Mouse (Mus musculus): Measurements from ENCODE around the gene Olfr69. TPM values are rescaled to one million over a fixed set of nuclear protein-coding genes. Genes with fewer than 3 reads are reported as not detected.
A peak's percentile ranks its signal among the peaks of the same experiment; 100 is the strongest.
"Not testable (repeated sequence)": the region's sequence is repeated elsewhere in the genome, so short reads cannot be mapped to it uniquely, and the experiment has no call there.

Olfr69 gene
- not detected in 2 replicates for polyA plus RNA-seq (2014; fragmentation: Nextera tagmentation; extraction: Ambion mirVana)

GRCm38 (mm10) chr7:103771494-103771893 lies at the start of gene Olfr69:
Olfr69 (minus strand) TSS chr7:103771594.
- ATAC-seq (ENCODE audit: insufficient read depth) = no peak
- Histone ChIP-seq H3K9ac (no peak within 1 kb of the TSS), H3K9me3 (ENCODE audit: low read depth, low read length) (no peaks in the 10 kb centered on the region), H3K27ac (ENCODE audit: low read depth) (no peak within 1 kb of the TSS), H3K4me1 (ENCODE audit: insufficient read depth) (no peaks in the 10 kb centered on the region), H3K4me2 (no peak within 1 kb of the TSS), H3K27me3 (ENCODE audit: insufficient read depth, low read length) (no peaks in the 10 kb centered on the region), H3K36me3 (ENCODE audit: insufficient read depth) (no peaks in the 10 kb centered on the region), H3K4me3 (ENCODE audit: low read depth, low read length) (no peak within 1 kb of the TSS)
- WGBS = 60% methylated on average over 2 of the region's 2 CpGs
- no peak for TF ChIP-seq CTCF (IDR thresholded peaks at IDR 0.05; ENCODE audit: low read depth)
- no peak for DNase-seq

GRCm38 (mm10) chr7:103815085-103815484 lies 43.7 kb upstream of the Olfr69 start:
- WGBS = 100% methylated on average over 1 of the region's 2 CpGs
- not testable (repeated sequence) for H3K27ac ChIP-seq (ENCODE audit: low read depth); ATAC-seq (ENCODE audit: insufficient read depth); H3K9ac ChIP-seq; DNase-seq; H3K36me3 ChIP-seq (ENCODE audit: insufficient read depth); H3K4me1 ChIP-seq (ENCODE audit: insufficient read depth); H3K9me3 ChIP-seq (ENCODE audit: low read depth, low read length); H3K27me3 ChIP-seq (ENCODE audit: insufficient read depth, low read length); H3K4me3 ChIP-seq (ENCODE audit: low read depth, low read length); H3K4me2 ChIP-seq

- Histone ChIP-seq H3K27ac (ENCODE audit: low read depth) (no peak within 1 kb of the TSS), H3K9me3 (ENCODE audit: low read depth, low read length) (no peaks in the 10 kb centered on the region), H3K4me3 (ENCODE audit: low read depth, low read length) (no peak within 1 kb of the TSS), H3K4me1 (ENCODE audit: insufficient read depth) (no peaks in the 10 kb centered on the region), H3K9ac (no peak within 1 kb of the TSS), H3K36me3 (ENCODE audit: insufficient read depth) (no peaks in the 10 kb centered on the region), H3K27me3 (ENCODE audit: insufficient read depth, low read length) (no peaks in the 10 kb centered on the region), H3K4me2 (no peak within 1 kb of the TSS)
- DNase-seq = no peak
- 67% methylated on average over 3 of the region's 3 CpGs for WGBS
- no peak for TF ChIP-seq CTCF (IDR thresholded peaks at IDR 0.05; ENCODE audit: low read depth)
- peak; percentile 62; the same call in 1 of the 2 replicates for ATAC-seq (ENCODE audit: insufficient read depth)
Observed at GRCm38 (mm10) chr7:103813766-103814165, 42.4 kb upstream of the Olfr69 start, which contains the start of gene Hbb-bt. Hbb-bt (minus strand) TSS chr7:103813996.

GRCm38 (mm10) chr7:103813152-103813551 lies 41.8 kb upstream of the Olfr69 start:
- not testable (repeated sequence) for H3K27me3 ChIP-seq (ENCODE audit: insufficient read depth, low read length); H3K9ac ChIP-seq; H3K9me3 ChIP-seq (ENCODE audit: low read depth, low read length); H3K4me1 ChIP-seq (ENCODE audit: insufficient read depth); H3K4me2 ChIP-seq; H3K36me3 ChIP-seq (ENCODE audit: insufficient read depth); H3K27ac ChIP-seq (ENCODE audit: low read depth); H3K4me3 ChIP-seq (ENCODE audit: low read depth, low read length); ATAC-seq (ENCODE audit: insufficient read depth); DNase-seq
- no CpG with 5 or more reads among the region's 3 CpGs for WGBS

- WGBS = 46% methylated on average over 1 of the region's 1 CpGs
- H3K4me2 ChIP-seq = no peak overlapping the region
Observed at GRCm38 (mm10) chr7:103812174-103812573, 40.8 kb upstream of the Olfr69 start.

GRCm38 (mm10) chr7:103811223-103811845 lies 39.9 kb upstream of the Olfr69 start:
- no peaks in the 10 kb centered on the region for H3K27me3 ChIP-seq (ENCODE audit: insufficient read depth, low read length)
- no peak overlapping the region for H3K9ac ChIP-seq
- no peak overlapping the region for H3K27ac ChIP-seq (ENCODE audit: low read depth)
- H3K4me1 ChIP-seq (ENCODE audit: insufficient read depth) = no peaks in the 10 kb centered on the region
- no peaks in the 10 kb centered on the region for H3K36me3 ChIP-seq (ENCODE audit: insufficient read depth)
- no peak for ATAC-seq (ENCODE audit: insufficient read depth)
- TF ChIP-seq CTCF (IDR thresholded peaks at IDR 0.05; ENCODE audit: low read depth) = no peak
- DNase-seq = no peak
- no peak overlapping the region for H3K4me3 ChIP-seq (ENCODE audit: low read depth, low read length)
- no peak overlapping the region for H3K4me2 ChIP-seq
- no peaks in the 10 kb centered on the region for H3K9me3 ChIP-seq (ENCODE audit: low read depth, low read length)
- 80% methylated on average over 1 of the region's 1 CpGs for WGBS

More at GRCm38 (mm10) chr7:103812174-103812573, 40.8 kb upstream of the Olfr69 start:
- Histone ChIP-seq H3K27ac (ENCODE audit: low read depth) (no peak overlapping the region; the same call in 1 of the 2 replicates), H3K9ac (no peak overlapping the region), H3K36me3 (ENCODE audit: insufficient read depth) (no peaks in the 10 kb centered on the region), H3K4me1 (ENCODE audit: insufficient read depth) (no peaks in the 10 kb centered on the region), H3K27me3 (ENCODE audit: insufficient read depth, low read length) (no peaks in the 10 kb centered on the region), H3K9me3 (ENCODE audit: low read depth, low read length) (no peaks in the 10 kb centered on the region), H3K4me3 (ENCODE audit: low read depth, low read length) (no peak overlapping the region)
- no peak for TF ChIP-seq CTCF (IDR thresholded peaks at IDR 0.05; ENCODE audit: low read depth)
- DNase-seq = no peak
- ATAC-seq (ENCODE audit: insufficient read depth) = no peak

GRCm38 (mm10) chr7:103810746-103811145 lies 39.4 kb upstream of the Olfr69 start:
- Histone ChIP-seq H3K36me3 (ENCODE audit: insufficient read depth) (no peaks in the 10 kb centered on the region), H3K4me3 (ENCODE audit: low read depth, low read length) (no peak overlapping the region), H3K9ac (no peak overlapping the region), H3K4me1 (ENCODE audit: insufficient read depth) (no peaks in the 10 kb centered on the region), H3K27me3 (ENCODE audit: insufficient read depth, low read length) (no peaks in the 10 kb centered on the region), H3K27ac (ENCODE audit: low read depth) (no peak overlapping the region), H3K4me2 (no peak overlapping the region), H3K9me3 (ENCODE audit: low read depth, low read length) (no peaks in the 10 kb centered on the region)
- no peak for DNase-seq
- WGBS = 71% methylated on average over 3 of the region's 3 CpGs
- TF ChIP-seq CTCF (IDR thresholded peaks at IDR 0.05; ENCODE audit: low read depth) = no peak
- no peak for ATAC-seq (ENCODE audit: insufficient read depth)

Measured in lung, embryonic 14.5 days (tissue).